Mouse (Mus musculus) myocyte (in vitro differentiated cells): Measurements from ENCODE around the gene Tbc1d20.

Experiments used
- CEBPB ChIP-seq: IDR thresholded peaks from 2 replicates; pipeline ENCODE4 v1.6.1; 2011; ENCODE audit warnings: mild to moderate bottlenecking, moderate library complexity; ENCODE audit not compliant: poor library complexity, insufficient read depth, severe bottlenecking
- E2F4 ChIP-seq: IDR thresholded peaks from one replicate; pipeline ENCODE4 v1.6.1; 2011; ENCODE audit warnings: mild to moderate bottlenecking, control low read depth, moderate library complexity; ENCODE audit not compliant: insufficient read depth
- MAX ChIP-seq: IDR thresholded peaks from one replicate; pipeline ENCODE4 v1.6.1; 2011; ENCODE audit warnings: low read depth, mild to moderate bottlenecking, control low read depth
- MYOD1 ChIP-seq, 3 experiments: IDR thresholded peaks; one replicate each; pipeline ENCODE4 v1.6.1; 2011; ENCODE audit warnings: control low read depth in 2 of 3, low read depth in 2 of 3, mild to moderate bottlenecking in 2 of 3, moderate library complexity in 1 of 3; ENCODE audit not compliant: insufficient read length in 2 of 3, control insufficient read depth in 1 of 3
- POLR2A ChIP-seq: IDR thresholded peaks from one replicate; pipeline ENCODE4 v1.6.1; 2011; ENCODE audit warnings: low read depth, mild to moderate bottlenecking, control low read depth, moderate library complexity; ENCODE audit not compliant: insufficient read length
- POLR2AphosphoS2 ChIP-seq: IDR thresholded peaks from one replicate; pipeline ENCODE4 v1.6.1; 2011; ENCODE audit warnings: low read depth, control low read depth; ENCODE audit not compliant: insufficient read length
- USF1 ChIP-seq: IDR thresholded peaks from one replicate; pipeline ENCODE4 v1.6.1; 2011; ENCODE audit warnings: low read depth, mild to moderate bottlenecking, control low read depth, moderate library complexity

DNA sequence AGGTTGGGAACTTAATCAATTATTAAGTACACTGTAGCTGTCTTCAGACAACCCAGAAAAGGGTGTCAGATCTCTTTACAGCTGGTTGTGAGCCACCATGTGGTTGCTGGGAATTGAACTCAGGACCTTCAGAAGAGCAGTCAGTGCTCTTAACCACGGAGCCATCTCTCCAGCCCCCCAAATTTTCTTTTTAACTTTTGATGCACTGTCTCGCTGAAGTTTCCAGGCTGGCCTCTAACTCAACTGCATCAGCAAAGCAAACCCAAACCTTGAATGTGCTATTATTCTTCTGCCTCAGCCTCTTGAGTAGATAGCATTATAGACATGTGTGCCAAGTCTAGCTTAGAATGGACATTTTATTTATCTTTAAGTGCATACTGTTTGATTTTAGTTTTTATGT lies 54.1 kb downstream of the Tbc1d20 start:
- TF ChIP-seq POLR2A (no peak), CEBPB (no peak), MAX (no peak), MYOD1 (IDR thresholded peaks at IDR 0.05; ENCODE audit: control insufficient read depth in 1 of 3, insufficient read length in 2 of 3, low read depth in 2 of 3) (no peak), USF1 (no peak), E2F4 (no peak), POLR2AphosphoS2 (no peak)
